Mouse (Mus musculus) G1E (cell line): ENCODE measurements around the gene Mtap.

Experiments used
- CTCF ChIP-seq: IDR thresholded peaks from 2 replicates; pipeline ENCODE4 v1.5.1; 2012; ENCODE audit warnings: low read depth, low read length, inconsistent platforms, mixed read lengths
- GATA1 ChIP-seq: IDR thresholded peaks from 2 replicates; pipeline ENCODE4 v1.6.1; 2012; ENCODE audit warnings: borderline replicate concordance, low read length, inconsistent platforms, mixed read lengths
- GATA2 ChIP-seq: IDR thresholded peaks from 2 replicates; pipeline ENCODE4 v1.6.1; 2012; ENCODE audit warnings: low read depth, low read length, inconsistent platforms, borderline replicate concordance
- POLR2AphosphoS5 ChIP-seq: IDR thresholded peaks from 2 replicates; pipeline ENCODE4 v1.6.1; 2012; ENCODE audit warnings: low read depth, low read length, inconsistent platforms; ENCODE audit not compliant: insufficient replicate concordance
- TAL1 ChIP-seq: conservative IDR thresholded peaks from 2 replicates; pipeline ENCODE4 v1.6.1; 2012; ENCODE audit warnings: low read depth, low read length, inconsistent platforms, mixed read lengths

GRCm38 (mm10) chr4:89131795-89132194, 5.1 kb upstream of the Mtap start:
- TF ChIP-seq CTCF (no peak), GATA1 (no peak), TAL1 (no peak), GATA2 (no peak), POLR2AphosphoS5 (no peak)
